Mouse (Mus musculus) G1E (cell line): ENCODE data around the gene Cct4. TPM values are rescaled to one million over a fixed set of nuclear protein-coding genes. Genes with fewer than 3 reads are reported as not detected.

Experiments used
- ATAC-seq: 2 replicates; pipeline ENCODE4 v1.8.0; 2016; ENCODE audit warnings: mild to moderate bottlenecking; ENCODE audit not compliant: insufficient number of reproducible peaks, poor library complexity, low FRiP score, severe bottlenecking; ENCODE audit errors: extremely low read depth
- DNase-seq: peaks from one replicate; pipeline ENCODE4 v3.0.0; 2012; ENCODE audit warnings: low spot score
- H3K27me3 ChIP-seq: 2 replicates; pipeline ENCODE4 v1.6.1; 2012; ENCODE audit warnings: mild to moderate bottlenecking, low read length, inconsistent platforms; ENCODE audit not compliant: insufficient read depth
- H3K36me3 ChIP-seq: replicated peaks from 2 replicates; pipeline ENCODE3; 2012; ENCODE audit warnings: mild to moderate bottlenecking, inconsistent platforms
- H3K4me1 ChIP-seq: 2 replicates; pipeline ENCODE4 v1.6.1; 2012; ENCODE audit warnings: low read depth, low read length, inconsistent platforms, mixed read lengths; ENCODE audit not compliant: insufficient read depth
- H3K4me3 ChIP-seq: 2 replicates; pipeline ENCODE4 v1.5.1; 2012; ENCODE audit warnings: low read depth, mild to moderate bottlenecking, inconsistent platforms, low read length, moderate library complexity, mixed read lengths
- H3K9me3 ChIP-seq: replicated peaks from 2 replicates; pipeline ENCODE4 v1.6.1; 2012; ENCODE audit warnings: inconsistent platforms
- CTCF ChIP-seq: IDR thresholded peaks from 2 replicates; pipeline ENCODE4 v1.5.1; 2012; ENCODE audit warnings: low read depth, low read length, inconsistent platforms, mixed read lengths
- GATA1 ChIP-seq: IDR thresholded peaks from 2 replicates; pipeline ENCODE4 v1.6.1; 2012; ENCODE audit warnings: borderline replicate concordance, low read length, inconsistent platforms, mixed read lengths
- GATA2 ChIP-seq: IDR thresholded peaks from 2 replicates; pipeline ENCODE4 v1.6.1; 2012; ENCODE audit warnings: low read depth, low read length, inconsistent platforms, borderline replicate concordance
- POLR2AphosphoS5 ChIP-seq: IDR thresholded peaks from 2 replicates; pipeline ENCODE4 v1.6.1; 2012; ENCODE audit warnings: low read depth, low read length, inconsistent platforms; ENCODE audit not compliant: insufficient replicate concordance
- TAL1 ChIP-seq: conservative IDR thresholded peaks from 2 replicates; pipeline ENCODE4 v1.6.1; 2012; ENCODE audit warnings: low read depth, low read length, inconsistent platforms, mixed read lengths
- polyA plus RNA-seq: library from polyadenylated mRNA; stranded (reverse); fragments of >175 nt; gene quantifications from 2 replicates; pipeline ENCODE4 v1.2.3, GENCODE M21; 2012
- total RNA-seq, 2 experiments: library from RNA; stranded (forward) in 1 of 2; stranded (reverse) in 1 of 2; fragments of 200-1000 nt in 1 of 2; fragments of >200 nt in 1 of 2; fragmentation: Nextera tagmentation in 1 of 2; gene quantifications; 2 replicates each; pipeline ENCODE4 v1.2.3; 2014 to 2017

Cct4 gene
- total and polyA plus RNA-seq, 3 experiments = 316 to 847 (median 354) TPM

DNA sequence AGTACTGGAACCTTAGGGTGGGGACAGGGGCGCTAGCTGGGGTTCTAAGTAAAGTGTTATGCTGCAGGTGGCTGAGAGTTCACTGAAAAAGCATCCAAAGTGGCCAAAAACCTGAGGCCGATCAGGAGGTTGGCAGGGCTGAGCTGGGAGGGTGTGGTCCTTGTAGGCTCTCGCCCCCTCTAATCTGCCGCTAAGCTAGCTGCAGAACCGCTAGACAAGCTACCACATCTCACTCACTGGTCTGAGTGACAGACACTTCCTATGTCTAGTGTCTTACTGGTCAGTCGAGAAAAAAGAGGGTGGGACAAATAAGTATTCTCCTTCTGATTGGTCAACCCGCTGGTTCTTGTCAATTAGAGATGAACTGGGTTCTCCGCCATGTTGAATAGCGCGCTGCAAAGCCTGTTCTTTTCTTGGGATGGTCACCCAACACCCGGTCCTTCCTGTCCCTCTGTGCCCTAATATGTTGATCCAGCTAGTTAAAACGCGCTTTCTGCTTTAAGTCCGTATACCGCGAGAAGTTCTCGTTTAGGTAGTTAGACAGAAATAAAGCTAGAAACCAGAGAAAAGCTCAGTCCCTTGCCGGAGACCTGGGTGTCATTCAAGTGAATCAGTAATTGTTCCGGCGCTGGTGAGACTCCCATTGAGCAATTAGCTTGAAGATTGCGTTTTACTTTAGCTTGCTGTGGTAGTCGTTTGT is 17.3 kb downstream of the Cct4 start, which contains the start of gene Fam161a:
Gene Fam161a (plus strand): TSS at position 51 of the 700 bp plus-strand sequence.
- Histone ChIP-seq H3K27me3 (no peaks in the 10 kb centered on the region), H3K36me3 (peaks cover 36% of the 10 kb centered on the region), H3K9me3 (no peaks in the 10 kb centered on the region), H3K4me3 (peak within 1 kb of the TSS; percentile 75), H3K4me1 (peaks cover 14% of the 10 kb centered on the region)
- TF ChIP-seq POLR2AphosphoS5 (0 out of 2 replicates have a peak, but pooled peaks have one; percentile 15), GATA1 (no peak)
- DNase-seq = peak; percentile 91
- ATAC-seq = peak; percentile 88

DNA sequence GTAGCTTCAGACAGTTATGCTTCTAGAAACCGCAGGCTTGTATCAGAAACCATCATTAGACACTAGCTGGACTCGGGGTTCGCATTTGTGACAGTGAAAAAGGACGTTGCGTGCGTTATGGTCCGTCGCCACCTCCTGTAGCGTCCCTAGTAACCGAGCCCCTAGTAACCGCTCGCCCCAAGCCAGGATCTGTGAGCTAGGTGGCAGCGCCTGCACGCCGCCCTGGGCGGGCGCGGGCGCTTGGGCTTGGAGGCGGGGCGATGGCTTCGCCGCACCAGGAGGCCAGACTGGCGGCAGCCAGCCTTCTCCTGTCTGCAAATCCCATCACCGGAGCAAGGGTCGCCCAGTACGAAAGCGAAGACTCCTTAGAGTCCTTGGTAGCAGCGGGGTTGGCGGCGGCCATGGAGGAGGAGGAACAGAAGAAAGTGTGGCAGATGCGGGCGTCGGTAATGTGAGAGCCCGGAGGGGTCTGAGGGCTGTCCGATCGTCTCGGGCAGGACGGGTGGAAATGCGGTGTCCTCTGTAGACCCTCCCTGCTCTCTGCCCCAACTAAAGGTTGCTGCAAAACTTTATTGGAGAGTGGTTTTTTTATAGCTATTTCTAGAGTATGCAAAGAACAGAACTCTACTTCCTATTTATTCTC is 18.0 kb downstream of the Cct4 start:
- H3K27me3 ChIP-seq = no peaks in the 10 kb centered on the region
- peak; percentile 67; the same call in 1 of the 2 replicates for ATAC-seq

GRCm38 (mm10) chr11:23008824-23009200 is 18.5 kb downstream of the Cct4 start:
- Histone ChIP-seq H3K4me1 (peaks cover 14% of the 10 kb centered on the region), H3K9me3 (no peaks in the 10 kb centered on the region), H3K27me3 (no peaks in the 10 kb centered on the region), H3K36me3 (peaks cover 25% of the 10 kb centered on the region), H3K4me3 (peak overlapping the region; percentile 75)
- TF ChIP-seq CTCF = no peak
- no peak for TF ChIP-seq POLR2AphosphoS5
- TF ChIP-seq TAL1 = no peak
- TF ChIP-seq GATA2 = no peak
- TF ChIP-seq GATA1 = no peak
- DNase-seq (no peak), ATAC-seq (no peak)

More for the DNA sequence above, 18.0 kb downstream of the Cct4 start:
- no peak for TF ChIP-seq CTCF
- TF ChIP-seq TAL1 = no peak
- no peak for TF ChIP-seq POLR2AphosphoS5
- TF ChIP-seq GATA1 = no peak
- TF ChIP-seq GATA2 = no peak
- Histone ChIP-seq H3K36me3 (peaks cover 31% of the 10 kb centered on the region), H3K4me3 (peak overlapping the region; percentile 75), H3K9me3 (no peaks in the 10 kb centered on the region), H3K4me1 (peaks cover 14% of the 10 kb centered on the region)
- peak; percentile 83 for DNase-seq

GRCm38 (mm10) chr11:23013096-23013495 is 22.8 kb downstream of the Cct4 start:
- no peak for DNase-seq

DNA sequence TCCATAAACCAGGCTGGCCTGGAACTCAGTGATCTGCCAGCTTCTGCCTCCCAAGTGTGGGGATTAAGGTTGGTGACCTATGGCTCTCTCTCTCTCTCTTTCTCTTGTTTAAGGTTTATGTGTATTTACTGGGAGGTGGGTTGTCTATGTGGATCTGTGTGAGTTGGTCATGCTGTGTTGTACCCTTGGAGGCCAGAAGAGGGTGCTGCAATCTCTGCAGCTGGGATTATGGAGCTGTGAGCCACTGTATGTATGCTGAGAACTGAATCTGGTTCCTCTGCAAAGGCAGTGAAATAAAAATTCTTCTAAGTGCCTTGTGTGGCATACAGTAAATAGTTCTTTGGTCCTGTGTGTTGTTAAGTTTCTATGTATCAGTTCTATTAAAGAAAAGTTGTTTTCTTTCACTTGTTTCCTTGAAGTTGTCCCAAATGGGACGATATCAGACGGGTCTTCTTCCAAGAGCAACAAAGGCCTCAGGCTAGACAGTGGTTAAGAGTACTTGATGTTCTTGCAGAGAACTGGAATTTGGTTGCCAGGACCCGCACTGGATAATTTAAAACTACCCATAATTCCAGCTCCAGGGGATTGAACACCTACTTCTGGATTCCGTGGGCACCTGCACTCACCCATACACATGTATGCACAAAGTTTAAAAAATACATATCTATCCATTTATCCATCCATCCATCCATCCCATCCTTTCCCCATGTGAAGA is 23.4 kb downstream of the Cct4 start:
- ATAC-seq (no peak; the same call in 1 of the 2 replicates), DNase-seq (no peak)
- TF ChIP-seq GATA2 = no peak
- peak; percentile 57 for TF ChIP-seq CTCF
- Histone ChIP-seq H3K9me3 (no peaks in the 10 kb centered on the region), H3K27me3 (peaks cover 7% of the 10 kb centered on the region; the same call in 1 of the 2 replicates), H3K4me1 (no peaks in the 10 kb centered on the region; the same call in 1 of the 2 replicates), H3K36me3 (no peaks in the 10 kb centered on the region), H3K4me3 (no peak overlapping the region)

More at GRCm38 (mm10) chr11:23013096-23013495, 22.8 kb downstream of the Cct4 start:
- TF ChIP-seq CTCF (no peak), GATA1 (no peak), GATA2 (no peak), POLR2AphosphoS5 (no peak), TAL1 (no peak)
- no peak overlapping the region for H3K4me3 ChIP-seq
- no peak for ATAC-seq
- no peaks in the 10 kb centered on the region for H3K9me3 ChIP-seq
- H3K36me3 ChIP-seq = no peaks in the 10 kb centered on the region
- H3K4me1 ChIP-seq = peaks cover 1% of the 10 kb centered on the region
- peaks cover 7% of the 10 kb centered on the region; the same call in 1 of the 2 replicates for H3K27me3 ChIP-seq

DNA sequence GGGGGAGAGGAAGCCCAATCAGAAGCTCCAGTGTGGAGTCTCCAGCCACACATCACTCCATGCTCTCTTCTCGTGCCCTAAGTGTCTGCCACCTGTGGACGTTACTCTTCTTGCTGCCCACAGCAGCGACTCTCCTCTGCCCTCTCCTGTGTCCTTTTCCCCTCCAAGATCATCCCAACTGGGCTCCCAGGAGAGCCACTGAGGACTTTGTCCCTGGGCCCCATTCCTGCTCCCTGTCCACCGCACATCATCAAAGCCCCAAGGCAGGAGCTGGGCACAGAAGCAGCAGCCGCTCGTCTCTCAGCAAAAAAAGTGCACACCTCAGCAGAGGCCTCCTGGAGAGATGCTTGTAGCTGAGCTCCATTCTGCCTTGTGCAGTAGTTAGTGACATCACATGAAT is 24.7 kb downstream of the Cct4 start:
- no peak for DNase-seq
- no peak for TF ChIP-seq GATA2
- TF ChIP-seq CTCF = no peak
- no peak for TF ChIP-seq POLR2AphosphoS5
- TF ChIP-seq GATA1 = no peak
- no peak for TF ChIP-seq TAL1
- Histone ChIP-seq H3K36me3 (no peaks in the 10 kb centered on the region), H3K27me3 (peaks cover 7% of the 10 kb centered on the region; the same call in 1 of the 2 replicates), H3K4me1 (no peaks in the 10 kb centered on the region), H3K9me3 (no peaks in the 10 kb centered on the region), H3K4me3 (no peak overlapping the region)
- ATAC-seq = no peak
